Mouse (Mus musculus): Measurements from ENCODE around the gene Tent4a. TPM values are rescaled to one million over a fixed set of nuclear protein-coding genes. Genes with fewer than 3 reads are reported as not detected.

The Tent4a gene
- polyA plus RNA-seq, 1 experiment: 34.1 TPM

- TF ChIP-seq POLR2A (IDR thresholded peaks at IDR 0.05; ENCODE audit: low read depth, low read length) (no peak), CTCF (IDR thresholded peaks at IDR 0.05; ENCODE audit: borderline replicate concordance, insufficient read depth, low read length) (no peak)
- H3K4me1 ChIP-seq (ENCODE audit: control insufficient read depth, insufficient read depth, low read length): no peaks in the 10 kb centered on the region; the same call in 1 of the 2 replicates
- H3K27ac ChIP-seq (ENCODE audit: insufficient read depth, low read length): no peak overlapping the region
- no peak overlapping the region for H3K4me3 ChIP-seq (ENCODE audit: insufficient read depth, low read length)
Observed at GRCm38 (mm10) chr13:69507666-69508065, 26.8 kb downstream of the Tent4a start.

GRCm38 (mm10) chr13:69506341-69507086, 27.9 kb downstream of the Tent4a start:
- Histone ChIP-seq H3K27ac (ENCODE audit: insufficient read depth, low read length) (no peak overlapping the region), H3K4me1 (ENCODE audit: control insufficient read depth, insufficient read depth, low read length) (no peaks in the 10 kb centered on the region; the same call in 1 of the 2 replicates), H3K4me3 (ENCODE audit: insufficient read depth, low read length) (no peak overlapping the region)
- TF ChIP-seq POLR2A (IDR thresholded peaks at IDR 0.05; ENCODE audit: low read depth, low read length): no peak
- no peak for TF ChIP-seq CTCF (IDR thresholded peaks at IDR 0.05; ENCODE audit: borderline replicate concordance, insufficient read depth, low read length)

- TF ChIP-seq CTCF (IDR thresholded peaks at IDR 0.05; ENCODE audit: borderline replicate concordance, insufficient read depth, low read length): no peak
- no peak for TF ChIP-seq POLR2A (IDR thresholded peaks at IDR 0.05; ENCODE audit: low read depth, low read length)
- no peak overlapping the region for H3K4me3 ChIP-seq (ENCODE audit: insufficient read depth, low read length)
- no peak overlapping the region for H3K27ac ChIP-seq (ENCODE audit: insufficient read depth, low read length)
- H3K4me1 ChIP-seq (ENCODE audit: control insufficient read depth, insufficient read depth, low read length): no peaks in the 10 kb centered on the region
Observed at GRCm38 (mm10) chr13:69502863-69503262, 31.6 kb downstream of the Tent4a start.

GRCm38 (mm10) chr13:69502157-69502750, 32.2 kb downstream of the Tent4a start:
- Histone ChIP-seq H3K4me3 (ENCODE audit: insufficient read depth, low read length) (no peak overlapping the region), H3K4me1 (ENCODE audit: control insufficient read depth, insufficient read depth, low read length) (no peaks in the 10 kb centered on the region), H3K27ac (ENCODE audit: insufficient read depth, low read length) (no peak overlapping the region)
- TF ChIP-seq POLR2A (IDR thresholded peaks at IDR 0.05; ENCODE audit: low read depth, low read length): no peak
- TF ChIP-seq CTCF (IDR thresholded peaks at IDR 0.05; ENCODE audit: borderline replicate concordance, insufficient read depth, low read length): no peak

GRCm38 (mm10) chr13:69498276-69498675, 36.1 kb downstream of the Tent4a start:
- Histone ChIP-seq H3K4me3 (ENCODE audit: insufficient read depth, low read length) (no peak overlapping the region), H3K4me1 (ENCODE audit: control insufficient read depth, insufficient read depth, low read length) (no peaks in the 10 kb centered on the region), H3K27ac (ENCODE audit: insufficient read depth, low read length) (no peak overlapping the region)
- TF ChIP-seq POLR2A (IDR thresholded peaks at IDR 0.05; ENCODE audit: low read depth, low read length) (no peak), CTCF (IDR thresholded peaks at IDR 0.05; ENCODE audit: borderline replicate concordance, insufficient read depth, low read length) (no peak)

- TF ChIP-seq POLR2A (IDR thresholded peaks at IDR 0.05; ENCODE audit: low read depth, low read length) (no peak), CTCF (IDR thresholded peaks at IDR 0.05; ENCODE audit: borderline replicate concordance, insufficient read depth, low read length) (0 out of 2 replicates have a peak, but pooled peaks have one; percentile 20)
- H3K27ac ChIP-seq (ENCODE audit: insufficient read depth, low read length): no peak overlapping the region
- H3K4me3 ChIP-seq (ENCODE audit: insufficient read depth, low read length): no peak overlapping the region
- peaks cover 15% of the 10 kb centered on the region for H3K4me1 ChIP-seq (ENCODE audit: control insufficient read depth, insufficient read depth, low read length)
Observed at GRCm38 (mm10) chr13:69492876-69493463, 41.4 kb downstream of the Tent4a start.

GRCm38 (mm10) chr13:69489777-69490176, 44.6 kb downstream of the Tent4a start:
- no peak overlapping the region for H3K27ac ChIP-seq (ENCODE audit: insufficient read depth, low read length)
- no peak overlapping the region for H3K4me3 ChIP-seq (ENCODE audit: insufficient read depth, low read length)
- H3K4me1 ChIP-seq (ENCODE audit: control insufficient read depth, insufficient read depth, low read length): peaks cover 18% of the 10 kb centered on the region
- TF ChIP-seq CTCF (IDR thresholded peaks at IDR 0.05; ENCODE audit: borderline replicate concordance, insufficient read depth, low read length) (no peak), POLR2A (IDR thresholded peaks at IDR 0.05; ENCODE audit: low read depth, low read length) (no peak)

- TF ChIP-seq CTCF (IDR thresholded peaks at IDR 0.05; ENCODE audit: borderline replicate concordance, insufficient read depth, low read length): no peak
- TF ChIP-seq POLR2A (IDR thresholded peaks at IDR 0.05; ENCODE audit: low read depth, low read length): no peak
- no peak overlapping the region for H3K27ac ChIP-seq (ENCODE audit: insufficient read depth, low read length)
- peaks cover 18% of the 10 kb centered on the region for H3K4me1 ChIP-seq (ENCODE audit: control insufficient read depth, insufficient read depth, low read length)
- H3K4me3 ChIP-seq (ENCODE audit: insufficient read depth, low read length): no peak overlapping the region
Observed at GRCm38 (mm10) chr13:69488565-69489255, 45.7 kb downstream of the Tent4a start.

- TF ChIP-seq POLR2A (IDR thresholded peaks at IDR 0.05; ENCODE audit: low read depth, low read length): no peak
- no peak for TF ChIP-seq CTCF (IDR thresholded peaks at IDR 0.05; ENCODE audit: borderline replicate concordance, insufficient read depth, low read length)
- Histone ChIP-seq H3K4me3 (ENCODE audit: insufficient read depth, low read length) (no peak overlapping the region), H3K4me1 (ENCODE audit: control insufficient read depth, insufficient read depth, low read length) (peaks cover 19% of the 10 kb centered on the region), H3K27ac (ENCODE audit: insufficient read depth, low read length) (no peak overlapping the region)
Observed at GRCm38 (mm10) chr13:69487611-69488275, 46.7 kb downstream of the Tent4a start.

All from embryonic fibroblast, embryonic 13.5 days (primary cell).